Mouse (Mus musculus) brain, embryonic 14.5 days (tissue): ENCODE measurements around the gene Gkn1.

Experiments
- CTCF ChIP-seq: fragments of 200-500 bp; IDR thresholded peaks from 2 replicates; pipeline ENCODE4 v1.5.1; 2012; ENCODE audit warnings: inconsistent platforms, mild to moderate bottlenecking, moderate library complexity, borderline replicate concordance; ENCODE audit not compliant: insufficient read depth, insufficient read length; ENCODE audit errors: extremely low read depth
- POLR2A ChIP-seq: fragments of 200-500 bp; IDR thresholded peaks from 2 replicates; pipeline ENCODE4 v1.6.1; 2012; ENCODE audit warnings: mild to moderate bottlenecking, inconsistent platforms, borderline replicate concordance; ENCODE audit not compliant: poor library complexity, insufficient read depth, insufficient read length, severe bottlenecking; ENCODE audit errors: extremely low read depth

GRCm38 (mm10) chr6:87383926-87384691, 33.4 kb upstream of the Gkn1 start:
- TF ChIP-seq CTCF (peak; percentile 58; the same call in 1 of the 2 replicates), POLR2A (no peak)
